Mouse (Mus musculus): ENCODE data around the gene Spns3.

Spns3 gene

DNA sequence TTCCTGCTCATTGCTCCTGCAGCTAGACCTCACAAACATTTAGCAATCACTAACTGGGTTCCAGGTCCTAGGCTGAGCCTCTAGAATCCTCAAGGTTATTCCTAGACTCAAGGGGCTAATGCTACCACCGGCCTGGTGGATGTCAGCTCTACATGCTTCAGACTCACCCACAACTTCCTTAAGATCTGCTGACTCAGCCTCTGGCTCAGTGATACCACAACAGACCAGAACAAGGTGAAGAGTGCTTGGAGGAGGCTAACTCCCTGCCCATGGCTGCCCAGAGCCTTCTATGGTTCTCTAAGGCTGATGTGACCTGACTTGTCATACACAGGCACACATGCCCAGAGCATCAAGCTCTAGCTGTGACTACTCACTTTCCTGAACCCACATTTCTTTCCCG lies 70.8 kb downstream of the Spns3 start:
- no peak for DNase-seq

DNA sequence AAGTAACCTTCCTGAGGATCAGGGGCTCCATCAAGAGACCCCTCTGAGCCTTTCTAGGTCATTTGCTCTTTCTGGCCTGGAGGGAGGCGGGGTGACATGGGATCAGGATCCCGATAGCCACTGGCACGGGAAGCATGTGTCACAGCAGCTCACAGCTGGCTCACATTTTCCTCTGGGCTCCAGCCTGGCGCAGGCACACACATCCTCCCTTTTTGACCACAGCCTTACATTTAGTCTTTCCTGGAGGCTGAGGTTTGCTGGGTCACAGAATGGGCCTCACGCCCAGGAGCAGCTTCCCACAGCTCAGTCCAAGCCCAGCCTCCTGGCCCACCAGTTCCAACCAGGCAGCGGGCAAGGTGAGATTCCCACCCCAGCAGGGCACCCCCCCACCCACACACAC lies 72.1 kb downstream of the Spns3 start:
- DNase-seq: no peak

DNA sequence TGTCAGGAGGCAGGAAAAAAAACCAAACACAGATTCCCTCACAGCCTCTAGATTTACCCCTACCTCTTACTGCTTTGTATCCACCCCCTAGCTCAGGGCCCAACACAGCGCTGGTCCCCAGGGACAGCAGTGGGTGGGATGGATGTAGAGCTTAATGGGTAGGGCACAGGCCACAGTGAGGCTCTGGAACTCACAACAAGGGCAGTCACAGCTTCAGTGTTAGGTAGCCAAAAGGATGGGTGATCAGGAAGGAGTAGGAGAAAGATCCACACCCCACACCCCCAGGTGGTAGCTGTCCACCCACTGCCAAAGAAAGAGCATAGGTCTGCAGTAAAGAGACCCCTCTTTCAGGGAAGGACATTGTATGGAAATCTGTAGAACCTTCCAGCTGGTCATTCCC lies 72.7 kb downstream of the Spns3 start:
- DNase-seq: no peak

DNA sequence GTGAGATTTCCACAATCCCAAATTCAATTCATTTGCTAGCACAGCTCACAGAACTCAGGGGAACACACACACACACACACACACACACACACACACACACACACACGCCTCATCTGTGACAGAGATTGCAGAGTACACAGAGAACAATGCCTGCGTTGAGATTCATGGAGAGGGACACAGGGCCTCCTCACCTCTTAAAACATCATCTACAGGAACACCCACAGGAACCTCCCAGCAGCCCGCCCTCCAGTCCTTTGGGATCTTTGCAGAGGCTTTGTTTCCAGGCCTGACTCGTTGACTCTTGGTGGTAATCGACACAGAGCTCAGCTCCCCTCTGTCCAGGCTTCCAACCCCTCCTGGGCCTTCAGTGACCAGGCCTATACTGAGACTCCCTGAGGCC lies 73.1 kb downstream of the Spns3 start:
- DNase-seq: no peak

DNA sequence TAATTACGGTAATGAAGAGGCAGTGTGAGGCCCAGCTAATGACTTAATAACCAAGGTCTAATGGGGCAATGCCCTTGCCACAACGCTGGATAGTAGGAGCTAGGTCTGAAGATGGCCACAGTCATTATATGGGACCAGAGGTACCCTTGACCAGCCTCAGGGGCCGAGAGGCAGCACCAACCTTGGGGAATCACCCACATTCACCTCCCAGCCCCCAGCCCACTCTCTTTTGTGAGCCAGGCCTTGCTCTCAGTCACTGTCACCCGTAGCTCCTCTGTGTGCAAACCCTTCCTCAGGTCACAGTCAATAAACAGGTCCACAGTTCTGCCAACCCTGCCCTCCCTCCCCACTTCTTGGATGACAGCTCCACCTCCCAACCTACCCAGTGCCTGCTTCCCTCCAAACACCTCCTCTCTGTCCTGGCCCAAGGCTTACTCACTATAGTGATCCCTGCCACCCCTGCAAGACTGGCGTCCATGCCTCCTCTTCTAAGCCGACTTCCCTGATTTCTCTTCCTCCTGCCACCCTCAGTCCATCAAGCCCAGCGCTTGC lies 74.2 kb downstream of the Spns3 start:
- no peak for DNase-seq

DNA sequence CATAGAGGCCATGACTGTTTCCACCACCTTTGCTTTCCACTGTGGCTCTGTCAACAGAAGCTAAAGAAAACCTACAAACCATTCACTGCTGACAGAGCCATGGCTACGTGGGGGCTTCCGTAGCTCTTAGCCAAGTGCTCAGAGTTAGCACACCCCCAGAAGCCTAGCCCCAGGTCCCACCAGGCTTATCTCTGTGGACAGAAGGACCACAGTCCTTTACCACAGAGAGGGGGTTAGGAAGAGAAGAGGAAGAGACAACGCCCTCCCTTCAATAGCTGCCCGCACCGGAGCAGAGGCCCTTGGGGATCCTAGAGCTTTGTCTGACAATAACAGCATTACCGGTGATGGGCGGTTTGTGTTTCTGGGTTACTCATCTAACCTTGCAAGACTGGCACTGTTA lies 74.9 kb downstream of the Spns3 start:
- DNase-seq: no peak

DNA sequence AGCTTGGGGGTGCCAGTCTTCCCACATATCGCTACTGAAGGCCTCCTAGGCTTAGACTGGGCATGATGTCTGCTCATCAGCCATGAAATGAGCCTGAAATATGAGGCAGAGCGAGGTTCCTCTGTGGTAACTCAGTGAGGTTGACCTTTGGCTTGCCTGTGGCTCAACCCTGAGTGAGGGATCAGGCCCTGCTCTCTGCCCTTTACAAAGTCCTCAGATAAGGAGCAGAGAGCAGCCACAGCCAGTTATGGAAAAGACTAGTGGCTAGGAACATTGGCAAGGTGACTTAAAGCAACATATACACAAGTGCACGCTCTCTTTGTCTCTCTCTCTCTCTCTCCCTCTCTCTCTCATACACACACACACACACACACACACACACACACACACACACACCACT lies 75.4 kb downstream of the Spns3 start:
- no peak for DNase-seq

DNA sequence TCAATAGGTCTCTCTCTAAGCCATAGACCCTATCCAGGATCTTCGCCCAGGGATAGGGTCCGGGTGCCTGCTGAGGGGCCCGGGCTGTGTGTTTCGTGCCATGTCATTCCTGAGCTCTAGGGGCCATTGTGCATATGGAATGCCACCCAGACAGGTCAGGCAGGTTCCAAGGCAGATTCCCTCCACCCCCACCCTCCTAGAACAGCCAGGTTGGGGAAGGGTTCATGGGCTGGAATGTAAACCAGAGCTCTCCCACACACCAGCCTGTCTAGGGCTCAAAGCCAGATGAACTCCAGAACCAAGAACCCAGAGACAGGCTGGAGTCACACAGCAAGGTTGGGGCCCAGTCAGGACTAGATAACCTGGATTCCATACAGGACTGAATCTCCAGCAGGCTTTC lies 76.8 kb downstream of the Spns3 start:
- no peak for DNase-seq

DNA sequence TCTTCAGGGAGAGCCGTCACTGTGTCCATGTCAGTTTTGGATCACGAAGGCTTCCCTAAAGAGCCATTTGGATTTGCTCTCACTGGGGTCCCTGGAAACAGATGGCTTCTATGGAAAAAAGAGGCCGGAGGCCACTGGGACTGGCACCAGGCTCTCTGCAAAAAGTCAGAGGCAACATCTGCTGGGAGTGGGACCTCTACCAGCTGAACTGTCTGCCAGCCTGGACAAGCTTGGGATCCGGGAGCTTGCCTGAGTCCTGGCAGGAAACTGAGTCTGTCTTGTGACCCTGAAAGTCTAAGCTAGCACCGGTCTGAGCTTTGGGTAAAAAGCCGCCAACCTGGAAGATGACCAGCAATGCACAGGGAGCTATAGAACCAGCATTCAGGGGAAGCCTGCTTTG lies 78.9 kb downstream of the Spns3 start:
- DNase-seq: no peak

DNA sequence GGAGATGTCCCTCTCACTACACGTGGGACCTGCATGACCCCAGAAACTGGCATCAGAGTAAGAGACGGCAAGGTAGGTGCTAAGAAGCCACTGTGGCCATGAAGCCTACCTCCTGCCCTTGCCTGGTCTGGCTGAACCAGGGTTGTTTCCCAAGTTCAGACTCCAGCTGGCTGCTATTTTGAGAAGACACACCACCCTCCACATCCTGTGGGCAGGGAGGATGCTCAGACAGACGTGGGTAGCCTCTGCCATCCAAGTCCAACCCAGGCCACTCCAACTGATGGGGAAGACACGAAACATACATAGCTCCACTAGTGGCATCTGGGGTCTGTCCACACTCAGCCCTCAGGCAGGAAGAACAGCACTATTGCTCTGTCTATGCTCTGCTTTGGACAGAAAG lies 80.3 kb downstream of the Spns3 start:
- DNase-seq: no peak

DNA sequence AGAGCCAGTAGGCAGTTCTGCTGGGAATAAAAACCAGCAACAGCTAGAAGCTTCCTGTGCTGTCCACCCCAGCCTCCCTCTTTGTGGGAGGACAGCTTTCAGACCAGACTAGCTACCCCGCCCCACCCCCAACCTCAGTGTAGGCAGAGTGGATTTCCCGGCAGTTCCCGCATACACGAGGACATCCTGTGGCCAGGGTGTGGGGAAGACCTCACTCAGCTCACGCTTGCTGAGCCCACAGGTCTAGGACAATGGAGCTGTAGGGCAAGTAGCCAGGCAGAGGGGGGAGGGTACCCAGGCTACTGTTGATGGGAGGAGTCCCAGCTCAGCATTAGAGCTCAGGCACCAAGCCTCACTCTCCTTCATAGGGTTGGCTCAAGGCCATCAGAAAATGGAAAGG lies 81.1 kb downstream of the Spns3 start:
- no peak for DNase-seq

DNA sequence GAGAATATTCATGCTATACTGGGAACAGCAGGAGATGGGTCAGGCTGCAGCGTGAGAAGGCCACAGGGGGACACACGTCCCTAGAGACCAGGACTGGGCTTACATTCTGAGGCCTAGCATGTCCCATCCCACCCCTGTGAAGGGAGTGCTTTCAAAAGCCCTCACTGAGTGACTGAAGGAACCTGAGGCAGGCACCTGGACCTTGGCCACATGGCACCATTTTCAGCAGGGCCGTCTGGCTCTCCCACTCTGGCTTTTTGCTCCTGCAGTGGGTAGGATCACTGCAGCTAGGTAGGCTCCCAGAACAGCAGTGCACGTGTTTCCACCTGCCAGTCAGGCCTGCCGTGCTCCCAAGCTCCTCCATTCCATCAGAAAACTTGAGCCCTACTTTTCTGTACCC lies 81.8 kb downstream of the Spns3 start:
- DNase-seq: no peak

DNA sequence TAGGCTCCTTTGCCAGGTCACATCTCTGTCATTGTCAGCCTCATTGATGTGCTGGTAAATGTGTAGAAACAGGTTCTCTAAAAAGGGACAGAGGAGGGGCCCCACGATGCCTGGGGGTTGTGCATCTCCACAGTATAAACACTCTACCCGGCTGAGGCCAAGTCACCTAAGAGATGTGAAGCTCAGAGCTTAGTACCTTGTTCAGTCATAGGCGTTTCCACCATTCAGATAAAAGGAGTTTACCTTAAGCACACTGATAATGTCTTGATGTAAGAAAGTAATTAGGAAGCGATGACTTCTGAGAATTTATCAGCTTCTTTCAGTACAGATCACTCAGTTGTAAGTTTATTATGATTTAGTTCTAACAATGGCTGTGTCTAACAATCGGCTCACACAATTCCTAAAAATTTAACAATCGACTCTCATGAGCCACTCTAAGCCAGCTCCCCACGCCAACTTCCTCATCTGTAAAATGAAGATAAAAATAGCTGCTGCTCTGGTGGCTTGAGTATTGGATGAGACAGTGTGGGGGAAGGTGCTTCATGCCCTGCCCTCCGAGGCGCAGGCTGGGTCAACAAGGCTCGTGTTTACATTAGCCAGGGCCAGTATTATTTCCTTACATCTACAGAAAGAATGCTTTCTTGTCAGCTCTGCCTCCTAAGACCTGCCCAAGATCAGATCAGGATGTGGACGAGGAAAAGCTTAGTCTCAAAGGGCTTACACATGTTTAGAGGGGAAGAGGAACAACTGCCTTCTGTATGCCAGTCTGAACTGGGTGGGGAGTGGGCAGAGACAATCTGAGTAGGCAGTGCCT lies 83.4 kb downstream of the Spns3 start:
- no peak for DNase-seq

DNA sequence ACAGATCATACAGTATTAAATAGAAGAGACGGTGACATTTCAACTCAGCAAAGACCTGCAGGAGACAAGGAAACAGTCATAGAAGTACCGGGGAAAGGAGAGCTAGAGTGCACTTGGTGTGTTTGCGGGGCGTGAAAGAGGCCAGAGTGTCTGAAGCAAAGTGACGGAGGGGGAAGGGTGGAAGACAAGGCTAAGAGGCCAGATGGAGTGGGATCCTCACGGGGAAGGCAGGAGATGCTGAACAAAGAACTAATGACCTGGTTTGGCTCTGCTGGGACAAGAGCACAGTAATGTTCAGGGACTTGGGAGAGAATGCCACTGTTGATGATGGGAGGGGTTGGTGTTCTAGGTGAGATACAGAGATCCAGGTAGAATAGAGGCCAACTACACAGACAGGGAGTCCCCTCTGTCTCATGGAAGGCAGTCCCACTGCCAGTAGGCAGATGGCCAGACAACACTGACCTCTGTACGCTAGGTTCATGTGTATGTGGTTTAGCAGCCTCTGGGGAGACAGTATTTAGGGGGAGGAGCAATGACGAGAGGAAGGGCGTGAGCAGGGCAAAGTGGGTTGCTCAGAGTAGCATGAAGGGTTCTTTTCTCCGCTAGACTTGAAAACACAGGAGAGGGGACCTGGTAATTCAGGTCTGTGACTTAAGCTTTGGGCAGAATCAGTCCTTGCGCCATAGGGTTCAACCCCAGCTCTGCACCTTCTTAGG lies 84.2 kb downstream of the Spns3 start:
- DNase-seq: no peak

DNA sequence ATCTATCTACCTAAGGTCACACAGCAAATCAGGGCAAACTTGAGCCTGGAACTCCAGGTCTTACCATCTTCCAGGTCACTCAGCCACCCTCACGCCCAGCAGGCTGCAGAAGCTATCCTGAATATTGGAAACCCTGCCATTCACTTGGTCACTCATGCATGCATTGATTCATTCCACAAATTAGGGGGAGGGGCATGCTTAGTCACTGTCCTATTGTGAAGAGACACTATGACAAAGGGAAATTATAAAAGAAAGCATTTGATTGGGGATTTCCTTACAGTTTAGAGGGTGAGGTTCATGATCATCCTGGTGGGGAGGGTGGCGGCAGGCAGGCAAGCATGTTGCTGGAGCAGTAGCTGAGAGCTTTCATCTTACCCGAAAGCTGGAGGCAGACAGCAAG lies 85.5 kb downstream of the Spns3 start:
- DNase-seq: no peak

DNA sequence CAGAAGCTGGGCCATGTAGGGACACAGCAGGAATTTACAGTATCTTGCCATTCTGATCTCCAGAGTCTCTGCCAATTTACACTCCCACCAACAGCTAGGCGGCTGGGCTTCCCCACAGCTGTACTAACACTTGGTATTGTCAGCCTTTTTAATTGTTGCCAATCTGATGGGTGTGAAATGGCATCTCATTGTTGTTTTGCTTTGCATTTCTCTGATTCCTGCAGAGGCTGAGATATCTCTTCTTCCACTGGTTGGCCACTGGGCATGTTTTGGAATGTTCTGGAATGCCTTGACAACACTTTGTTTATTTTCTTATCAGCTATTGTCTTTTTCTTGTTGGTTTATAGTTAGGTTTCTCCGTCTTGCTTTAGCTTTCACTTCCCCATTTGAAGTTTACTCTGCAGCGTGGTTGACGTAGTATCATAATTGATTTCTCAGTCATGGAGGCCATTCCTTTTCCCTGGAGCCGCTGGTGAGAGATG lies 88.8 kb downstream of the Spns3 start:
- no peak for DNase-seq

DNA sequence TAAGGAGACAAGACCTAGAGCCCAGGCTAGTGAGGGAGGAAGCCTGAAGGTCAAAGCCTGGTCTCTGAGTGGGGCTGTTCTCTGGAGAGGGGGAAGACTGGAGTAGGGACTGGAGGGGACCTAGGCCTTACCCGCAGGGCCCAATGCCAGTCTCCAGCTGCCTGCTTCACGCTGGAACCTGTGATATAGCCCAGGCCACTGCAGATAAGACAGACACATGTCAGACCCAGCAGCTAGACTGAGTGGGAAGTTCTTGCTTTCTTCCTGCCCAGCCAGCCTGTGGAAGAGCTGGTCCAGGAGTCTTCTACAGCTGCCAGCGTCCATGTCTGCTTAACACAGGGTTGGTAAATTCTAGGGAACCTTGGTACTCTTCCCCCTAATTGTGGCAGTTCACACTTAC lies 91.8 kb downstream of the Spns3 start:
- DNase-seq: no peak

DNA sequence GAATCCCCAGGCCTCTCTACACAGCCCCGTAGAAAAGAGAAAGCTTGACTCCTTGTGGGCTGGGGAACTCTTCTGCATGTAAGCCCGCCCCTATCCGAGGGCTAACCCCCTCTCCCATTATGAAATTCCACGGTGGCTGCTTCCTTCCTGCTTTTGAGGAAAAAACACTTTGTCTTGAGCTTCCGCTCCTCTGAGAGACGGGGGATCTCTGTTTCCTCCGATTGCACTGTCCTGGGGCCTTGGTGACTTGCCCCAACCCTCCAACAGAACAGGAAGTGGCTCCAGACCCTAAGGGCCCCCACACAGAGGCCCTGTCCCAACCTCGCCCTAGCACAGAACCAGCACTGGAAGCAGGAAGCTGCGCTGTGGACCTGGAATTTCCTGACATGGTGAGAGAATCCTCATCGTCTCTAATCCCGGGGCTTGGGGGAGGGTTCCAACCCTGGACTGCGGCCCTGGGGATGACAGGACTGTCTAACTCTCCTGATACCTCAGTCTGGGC lies 92.3 kb downstream of the Spns3 start:
- no peak for DNase-seq

DNA sequence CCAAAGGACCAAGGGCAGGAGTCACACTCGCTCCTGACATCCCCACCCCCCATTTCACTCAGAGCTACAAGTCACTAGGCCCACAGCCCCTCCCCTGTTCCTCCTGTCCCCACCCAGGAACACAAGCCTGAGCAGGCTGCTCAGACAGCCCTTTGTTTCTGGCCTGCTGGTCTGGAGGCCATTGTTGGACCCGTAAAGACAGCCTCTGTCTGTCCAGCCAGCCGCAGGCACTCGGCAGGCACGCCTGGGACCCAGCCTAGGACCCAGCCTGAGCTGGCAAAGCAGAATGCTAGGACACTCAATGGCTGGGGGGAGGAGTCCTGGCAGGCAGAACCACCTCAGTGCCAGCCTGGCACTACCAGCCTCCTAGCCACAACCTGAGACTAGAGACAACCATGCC lies 94.6 kb downstream of the Spns3 start:
- no peak for DNase-seq

DNA sequence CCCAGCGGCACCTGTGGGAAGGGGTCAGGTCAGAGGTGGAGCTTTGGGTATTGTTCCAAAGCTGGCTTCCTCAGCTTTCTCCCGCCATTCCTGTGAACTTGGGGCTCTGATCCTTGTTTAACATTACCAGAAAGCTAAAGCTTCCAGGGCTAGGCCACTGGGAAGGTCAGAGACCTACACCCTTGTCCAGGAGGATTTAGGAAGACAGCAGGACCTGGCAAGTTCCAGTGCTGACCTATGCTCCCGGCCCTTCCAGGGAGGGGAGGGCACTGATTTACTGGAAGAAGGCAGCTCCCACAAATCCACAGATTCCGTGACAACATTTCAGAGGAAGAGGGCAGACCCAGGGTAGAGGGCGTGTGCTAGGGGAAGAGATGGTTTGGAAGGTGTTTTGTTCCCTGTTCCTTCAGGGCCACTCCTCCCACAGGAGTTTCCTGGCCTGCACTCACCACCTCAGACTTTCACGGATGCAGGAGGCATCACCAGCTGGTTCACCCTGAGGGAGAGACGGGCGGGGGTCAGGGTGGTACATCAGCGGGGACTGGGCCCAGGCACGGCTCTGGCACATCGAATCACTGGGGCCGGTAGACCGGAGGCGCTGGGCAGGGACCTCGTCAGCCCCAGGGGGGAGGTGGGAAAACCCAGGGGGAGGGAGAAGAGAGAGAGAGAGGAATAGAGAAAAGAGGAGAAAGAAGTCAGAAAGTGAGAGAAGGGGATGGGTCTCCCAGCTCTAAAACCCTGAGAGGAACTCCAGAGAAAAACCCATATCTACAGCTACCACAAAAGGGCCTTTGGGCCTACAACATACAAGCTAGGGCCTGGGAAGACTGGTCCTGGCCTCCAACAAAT lies 97.0 kb downstream of the Spns3 start:
- no peak for DNase-seq

DNA sequence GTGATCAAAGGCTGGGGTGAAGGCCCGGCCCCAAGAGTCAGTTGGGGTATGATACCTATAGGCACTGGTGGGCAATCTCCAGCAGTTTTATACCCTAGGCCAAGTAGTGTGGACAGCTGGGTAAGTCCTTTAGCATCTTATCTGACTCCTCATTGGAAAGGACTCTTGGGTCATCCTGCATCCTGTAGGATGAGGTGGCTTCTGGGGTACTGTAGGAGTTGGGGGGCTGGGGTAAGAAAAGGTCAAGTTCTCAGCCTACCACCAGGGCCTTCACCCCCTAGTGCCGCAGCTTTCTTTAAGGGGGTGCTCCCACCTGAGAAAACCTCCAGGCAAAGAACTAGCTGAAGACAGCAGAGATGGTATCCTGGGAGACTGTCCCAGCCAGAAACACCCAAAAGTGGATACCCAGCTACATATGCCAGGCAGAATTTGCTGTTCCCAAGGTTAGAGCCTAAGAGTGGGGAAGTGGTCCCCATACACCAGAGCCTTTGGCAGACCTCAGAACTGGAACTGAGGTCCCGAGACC lies 98.1 kb downstream of the Spns3 start:
- no peak for DNase-seq

DNA sequence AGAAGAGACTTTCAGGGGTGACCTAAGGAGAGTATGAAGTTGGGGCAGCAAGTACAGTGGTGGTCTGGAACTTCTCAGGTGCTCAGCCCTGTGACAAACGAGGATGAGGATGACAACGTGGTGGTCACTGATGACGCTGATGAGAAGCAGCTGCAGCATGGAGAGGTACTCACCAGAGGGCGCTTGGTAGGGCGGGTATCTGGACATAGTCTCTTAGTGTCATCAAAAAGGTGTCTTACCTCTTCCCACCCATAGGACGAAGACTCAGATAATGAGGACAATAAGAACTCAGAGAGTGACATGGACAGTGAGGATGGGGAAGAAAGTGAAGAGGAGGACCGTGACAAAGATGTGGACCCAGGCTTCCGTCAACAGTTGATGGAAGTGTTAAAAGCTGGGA lies 102.8 kb downstream of the Spns3 start:
- DNase-seq: no peak

Data from right cerebral cortex, postnatal 25 days (tissue).